Mouse (Mus musculus) liver, embryonic 16.5 days (tissue): Measurements from ENCODE around the gene Fcgr4. TPM values are rescaled to one million over a fixed set of nuclear protein-coding genes. Genes with fewer than 3 reads are reported as not detected.
A peak's percentile ranks its signal among the peaks of the same experiment; 100 is the strongest.
"Not testable (repeated sequence)": the region's sequence is repeated elsewhere in the genome, so short reads cannot be mapped to it uniquely, and the experiment has no call there.

ENCODE experiments used
- ATAC-seq: fragments of 200-750 bp; cut with Nextera tagmentation; 2 replicates; pipeline ENCODE4 v1.8.0; 2017; ENCODE audit warnings: low read depth, mild to moderate bottlenecking, moderate number of reproducible peaks, moderate library complexity
- H3K27ac ChIP-seq: fragments of 300-500 bp; sonication (generic); 2 replicates; pipeline ENCODE4 v1.5.1; 2014; ENCODE audit warnings: mild to moderate bottlenecking, low read length
- H3K27me3 ChIP-seq: fragments of 300-500 bp; sonication (generic); 2 replicates; pipeline ENCODE4 v1.6.1; 2014; ENCODE audit warnings: low read depth, low read length, mixed read lengths; ENCODE audit not compliant: control insufficient read depth, insufficient read depth
- H3K36me3 ChIP-seq: fragments of 300-500 bp; sonication (generic); 2 replicates; pipeline ENCODE4 v1.6.1; 2014; ENCODE audit warnings: mild to moderate bottlenecking; ENCODE audit not compliant: control insufficient read depth, insufficient read depth
- H3K4me1 ChIP-seq: fragments of 300-500 bp; sonication (generic); 2 replicates; pipeline ENCODE4 v1.6.1; 2014; ENCODE audit warnings: low read depth, low read length, mixed read lengths; ENCODE audit not compliant: control insufficient read depth
- H3K4me2 ChIP-seq: fragments of 300-500 bp; sonication (generic); 2 replicates; pipeline ENCODE4 v1.6.1; 2014; ENCODE audit warnings: low read depth, low read length, mixed read lengths
- H3K4me3 ChIP-seq: fragments of 300-500 bp; sonication (generic); 2 replicates; pipeline ENCODE4 v1.5.1; 2014; ENCODE audit warnings: low read depth, mild to moderate bottlenecking, low read length
- H3K9ac ChIP-seq: fragments of 300-500 bp; sonication (generic); 2 replicates; pipeline ENCODE4 v1.6.1; 2014; ENCODE audit warnings: low read depth, low read length
- H3K9me3 ChIP-seq: fragments of 300-500 bp; sonication (generic); replicated peaks from 2 replicates; pipeline ENCODE4 v1.6.1; 2016; ENCODE audit warnings: low read length; ENCODE audit not compliant: control insufficient read depth
- WGBS: fragments of 180-500 bp; shearing (Covaris S2); extraction: QIAGEN DNeasy Blood & Tissue Kit; methylation state at CpG from one replicate; pipeline ENCODE4 v1.1.7; 2014; ENCODE audit not compliant: insufficient replicate concordance; 5-methylcytosine and 5-hydroxymethylcytosine counted together
- polyA plus RNA-seq: library from polyadenylated mRNA; unstranded; fragments of >200 nt; fragmentation: Nextera tagmentation; extraction: Ambion mirVana; gene quantifications from 2 replicates; pipeline ENCODE4 v1.2.1, GENCODE M21; 2015

Fcgr4 gene
- polyA plus RNA-seq: 4.1 and 4.3 TPM in 2 replicates

GRCm38 (mm10) chr1:171018737-171019136 is at the start of gene Fcgr4:
Gene Fcgr4 (plus strand): TSS chr1:171018920.
- no peak for ATAC-seq
- H3K27me3 ChIP-seq: no peaks in the 10 kb centered on the region
- WGBS: 37% methylated on average over 2 of the region's 2 CpGs
- H3K4me3 ChIP-seq: no peak within 1 kb of the TSS
- H3K4me2 ChIP-seq: no peak within 1 kb of the TSS
- no peaks in the 10 kb centered on the region; the same call in 1 of the 2 replicates for H3K4me1 ChIP-seq
- peak within 1 kb of the TSS; percentile 54 for H3K27ac ChIP-seq
- H3K36me3 ChIP-seq: no peaks in the 10 kb centered on the region
- no peaks in the 10 kb centered on the region for H3K9me3 ChIP-seq
- H3K9ac ChIP-seq: no peak within 1 kb of the TSS

- Histone ChIP-seq H3K27me3 (no peaks in the 10 kb centered on the region), H3K36me3 (no peaks in the 10 kb centered on the region), H3K4me3 (no peak overlapping the region), H3K4me2 (no peak overlapping the region), H3K9me3 (no peaks in the 10 kb centered on the region), H3K4me1 (no peaks in the 10 kb centered on the region), H3K27ac (no peak overlapping the region), H3K9ac (no peak overlapping the region)
- ATAC-seq: no peak
- WGBS: 52% methylated on average over 6 of the region's 6 CpGs
Observed at GRCm38 (mm10) chr1:170972494-170972893, 46.2 kb upstream of the Fcgr4 start.

- Histone ChIP-seq H3K27me3 (no peaks in the 10 kb centered on the region), H3K9me3 (no peaks in the 10 kb centered on the region), H3K4me1 (no peaks in the 10 kb centered on the region), H3K27ac (no peak overlapping the region), H3K4me3 (no peak overlapping the region), H3K9ac (no peak overlapping the region), H3K4me2 (no peak overlapping the region), H3K36me3 (no peaks in the 10 kb centered on the region)
- WGBS: 28% methylated on average over 4 of the region's 4 CpGs
- no peak for ATAC-seq
Observed at GRCm38 (mm10) chr1:170972936-170973335, 45.8 kb upstream of the Fcgr4 start.

GRCm38 (mm10) chr1:170974171-170974570 is 44.5 kb upstream of the Fcgr4 start:
- H3K4me2 ChIP-seq: no peak overlapping the region
- no peaks in the 10 kb centered on the region for H3K27me3 ChIP-seq
- H3K9ac ChIP-seq: no peak overlapping the region
- WGBS: 65% methylated on average over 8 of the region's 8 CpGs
- no peaks in the 10 kb centered on the region for H3K4me1 ChIP-seq
- no peak for ATAC-seq
- H3K4me3 ChIP-seq: no peak overlapping the region
- no peaks in the 10 kb centered on the region for H3K9me3 ChIP-seq
- H3K27ac ChIP-seq: no peak overlapping the region
- H3K36me3 ChIP-seq: no peaks in the 10 kb centered on the region

GRCm38 (mm10) chr1:170974736-170975135 is 44.0 kb upstream of the Fcgr4 start:
- no peak for ATAC-seq
- no peak overlapping the region for H3K4me2 ChIP-seq
- 70% methylated on average over 2 of the region's 2 CpGs for WGBS
- H3K27ac ChIP-seq: no peak overlapping the region
- H3K4me1 ChIP-seq: no peaks in the 10 kb centered on the region
- H3K4me3 ChIP-seq: no peak overlapping the region
- no peaks in the 10 kb centered on the region for H3K36me3 ChIP-seq
- no peak overlapping the region for H3K9ac ChIP-seq
- no peaks in the 10 kb centered on the region for H3K9me3 ChIP-seq
- H3K27me3 ChIP-seq: no peaks in the 10 kb centered on the region

GRCm38 (mm10) chr1:170975350-170975749 is 43.4 kb upstream of the Fcgr4 start:
- H3K9me3 ChIP-seq, ATAC-seq, H3K36me3 ChIP-seq, H3K4me1 ChIP-seq, H3K27me3 ChIP-seq, H3K9ac ChIP-seq: not testable (repeated sequence)
- Histone ChIP-seq H3K4me3 (peak overlapping the region; percentile 38), H3K4me2 (0 out of 2 replicates have a peak overlapping the region, but pooled peaks have one; percentile 27), H3K27ac (peak overlapping the region; percentile 33; the same call in 1 of the 2 replicates)
- WGBS: 46% methylated on average over 2 of the region's 2 CpGs

- WGBS: 18% methylated on average over 7 of the region's 7 CpGs
- H3K4me2 ChIP-seq: 0 out of 2 replicates have a peak overlapping the region, but pooled peaks have one; percentile 27
- H3K27ac ChIP-seq: peak overlapping the region; percentile 33
- no peaks in the 10 kb centered on the region for H3K4me1 ChIP-seq
- no peaks in the 10 kb centered on the region for H3K36me3 ChIP-seq
- H3K4me3 ChIP-seq: peak overlapping the region; percentile 38
- no peak overlapping the region for H3K9ac ChIP-seq
- H3K27me3 ChIP-seq: no peaks in the 10 kb centered on the region
- ATAC-seq: no peak
- H3K9me3 ChIP-seq: no peaks in the 10 kb centered on the region
Observed at GRCm38 (mm10) chr1:170975751-170976161, 43.0 kb upstream of the Fcgr4 start.

GRCm38 (mm10) chr1:170976447-170976846 is 42.3 kb upstream of the Fcgr4 start, which contains the start of gene Fcgr2b:
Gene Fcgr2b (minus strand): TSS chr1:170976547.
- Histone ChIP-seq H3K9ac (no peak within 1 kb of the TSS), H3K36me3 (no peaks in the 10 kb centered on the region), H3K9me3 (no peaks in the 10 kb centered on the region), H3K4me2 (0 out of 2 replicates have a peak within 1 kb of the TSS, but pooled peaks have one; percentile 27), H3K4me3 (peak within 1 kb of the TSS; percentile 38), H3K27ac (peak within 1 kb of the TSS; percentile 33), H3K4me1 (no peaks in the 10 kb centered on the region), H3K27me3 (no peaks in the 10 kb centered on the region)
- WGBS: 56% methylated on average over 5 of the region's 5 CpGs
- ATAC-seq: no peak

- WGBS: 65% methylated on average over 4 of the region's 4 CpGs
- H3K9ac ChIP-seq: no peak overlapping the region
Observed at GRCm38 (mm10) chr1:170978601-170979000, 40.1 kb upstream of the Fcgr4 start.

More at GRCm38 (mm10) chr1:170978601-170979000, 40.1 kb upstream of the Fcgr4 start:
- no peak for ATAC-seq
- Histone ChIP-seq H3K9me3 (no peaks in the 10 kb centered on the region), H3K4me3 (no peak overlapping the region), H3K27me3 (no peaks in the 10 kb centered on the region), H3K36me3 (no peaks in the 10 kb centered on the region), H3K27ac (no peak overlapping the region), H3K4me2 (no peak overlapping the region), H3K4me1 (no peaks in the 10 kb centered on the region)
